Mouse (Mus musculus) gastrocnemius, adult 8-10 months (tissue): ENCODE data around the gene Scn9a. TPM values are rescaled to one million over a fixed set of nuclear protein-coding genes. Genes with fewer than 3 reads are reported as not detected.

Experiments
- DNase-seq, 2 experiments: peaks; one replicate each; pipeline ENCODE4 v3.0.0; 2022; ENCODE audit warnings: low spot score in 2 of 2
- total RNA-seq, 4 experiments: library from RNA; stranded (reverse); gene quantifications; 2 replicates each; pipeline ENCODE4 v1.2.4; 2022

The Scn9a gene
- not detected for total RNA-seq

- no peak for DNase-seq
Observed at GRCm38 (mm10) chr2:66634580-66635359, at the start of gene Scn9a. Scn9a (minus strand) TSS chr2:66634962.

GRCm38 (mm10) chr2:66661988-66662387 is 27.2 kb upstream of the Scn9a start:
- DNase-seq = no peak

DNA sequence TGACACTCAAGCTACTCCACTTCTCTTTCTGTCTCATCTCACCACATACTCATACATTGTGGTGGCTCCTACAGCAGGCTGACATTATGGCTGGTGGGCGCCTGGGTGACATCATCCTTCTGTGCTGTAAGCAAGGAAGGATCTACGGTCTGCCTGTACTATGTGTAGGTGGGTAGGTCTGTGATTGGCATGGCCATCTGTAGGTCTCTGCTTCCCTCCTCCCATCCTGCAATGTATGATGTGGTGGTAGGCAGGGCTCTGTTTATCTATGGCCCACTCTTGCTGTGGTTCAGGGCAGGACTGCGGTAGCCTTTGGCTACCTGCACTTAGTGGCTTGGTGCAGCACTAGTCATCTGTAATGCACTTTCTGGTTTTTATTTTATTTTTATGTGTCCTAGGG is 21.7 kb upstream of the Scn9a start:
- DNase-seq = no peak

DNA sequence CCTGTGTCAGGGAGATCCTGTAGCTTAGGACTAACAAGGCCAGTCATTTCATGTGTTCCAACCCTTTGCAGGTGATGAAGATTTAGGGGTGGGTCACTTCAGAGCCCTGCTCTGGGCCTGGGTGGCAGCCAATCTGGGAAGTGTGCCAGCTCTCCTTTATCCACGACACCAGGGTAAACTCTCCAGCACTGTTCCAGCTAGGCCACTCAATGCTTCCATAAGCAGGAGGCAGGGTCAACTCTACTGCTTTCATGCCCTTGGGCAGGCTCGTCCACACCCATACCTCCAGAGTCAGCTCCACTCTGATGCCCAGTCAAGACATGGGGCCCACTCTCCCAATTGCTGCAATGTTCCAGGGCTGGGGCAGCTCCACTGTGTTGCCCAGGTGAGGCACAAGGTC is 20.7 kb upstream of the Scn9a start:
- DNase-seq = no peak

- no peak for DNase-seq
Observed at GRCm38 (mm10) chr2:66644384-66644783, 9.6 kb upstream of the Scn9a start.

DNA sequence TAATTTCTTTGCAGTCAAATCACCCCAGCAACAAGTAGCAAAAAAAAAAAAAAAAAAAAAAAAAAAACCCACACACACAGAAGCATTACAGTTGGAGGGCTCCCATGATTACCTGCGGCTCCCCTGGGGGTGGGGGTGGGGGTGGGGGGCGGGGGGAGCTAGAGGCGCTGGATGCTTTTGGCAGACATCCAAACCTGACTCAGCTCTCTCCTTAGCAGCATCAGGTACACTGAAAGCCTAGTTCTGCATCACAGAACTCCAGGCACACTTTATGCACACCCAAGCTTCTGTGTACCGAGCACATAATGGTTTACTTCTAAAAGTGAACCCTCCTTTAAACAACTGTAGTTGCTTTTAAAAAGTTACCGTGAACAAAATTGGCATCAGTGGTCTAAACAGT is 2.0 kb downstream of the Scn9a start:
- DNase-seq = no peak

DNA sequence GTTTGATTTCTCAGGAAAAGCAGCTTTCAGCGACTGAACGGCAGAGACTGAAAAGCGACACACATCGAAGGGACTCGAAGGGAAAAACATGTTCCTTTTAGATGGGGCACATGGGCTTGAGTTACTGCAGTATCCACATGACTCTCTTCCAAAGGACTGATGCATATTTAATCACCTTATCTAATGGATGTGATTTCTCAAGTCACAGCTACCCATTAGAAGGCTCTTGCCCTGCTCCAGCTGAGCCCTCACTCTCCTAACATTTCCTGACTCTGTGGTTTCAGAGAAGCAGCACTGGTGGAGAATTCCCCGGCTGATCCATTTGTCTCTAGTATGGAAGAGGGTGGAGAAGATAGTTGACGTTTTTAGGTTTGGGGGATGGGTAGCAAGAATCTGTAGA is 23.7 kb downstream of the Scn9a start:
- DNase-seq = no peak

DNA sequence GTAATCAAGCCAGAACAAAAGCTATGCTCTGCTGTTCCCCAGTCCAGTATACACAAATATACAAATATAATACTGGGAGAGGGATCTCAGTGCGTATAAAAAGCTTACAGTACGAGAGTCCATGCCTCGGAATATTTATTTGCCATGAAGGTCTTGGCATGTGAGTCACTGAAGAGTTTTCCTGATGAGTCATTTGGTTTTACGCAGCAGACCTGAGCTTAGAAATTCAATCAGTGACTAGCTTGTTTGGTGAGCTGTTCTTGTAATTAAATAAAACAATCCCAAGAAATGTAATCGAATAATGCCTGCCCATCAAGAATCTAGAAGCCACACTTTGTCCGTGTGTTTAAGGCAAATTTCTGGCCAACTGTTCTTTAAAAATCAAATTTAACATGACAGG is 37.4 kb downstream of the Scn9a start:
- no peak for DNase-seq

- DNase-seq = no peak
Observed at GRCm38 (mm10) chr2:66596145-66596544, 38.6 kb downstream of the Scn9a start.

- DNase-seq = no peak
Observed at GRCm38 (mm10) chr2:66590151-66590550, 44.6 kb downstream of the Scn9a start.

GRCm38 (mm10) chr2:66580026-66580808 is 54.5 kb downstream of the Scn9a start:
- DNase-seq = no peak

DNA sequence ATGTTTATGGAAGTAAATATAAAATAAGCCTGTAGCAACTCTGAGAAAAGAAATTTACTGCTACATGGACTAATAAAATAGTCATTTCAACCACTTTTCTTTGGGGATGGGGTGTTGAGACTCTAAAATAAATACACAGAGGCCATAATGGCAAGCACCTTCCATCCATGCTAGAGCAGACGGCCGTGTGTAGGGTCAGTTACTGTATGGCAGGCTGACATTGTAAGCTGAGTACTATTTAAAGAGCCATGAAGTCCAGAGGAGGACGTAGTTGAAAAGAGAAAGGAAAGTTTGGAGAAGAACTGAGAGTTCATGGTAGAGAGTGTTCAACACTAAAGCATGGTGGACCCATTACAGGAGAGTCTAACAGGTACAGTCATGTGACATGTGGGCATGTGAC is 86.5 kb downstream of the Scn9a start:
- DNase-seq = no peak

DNA sequence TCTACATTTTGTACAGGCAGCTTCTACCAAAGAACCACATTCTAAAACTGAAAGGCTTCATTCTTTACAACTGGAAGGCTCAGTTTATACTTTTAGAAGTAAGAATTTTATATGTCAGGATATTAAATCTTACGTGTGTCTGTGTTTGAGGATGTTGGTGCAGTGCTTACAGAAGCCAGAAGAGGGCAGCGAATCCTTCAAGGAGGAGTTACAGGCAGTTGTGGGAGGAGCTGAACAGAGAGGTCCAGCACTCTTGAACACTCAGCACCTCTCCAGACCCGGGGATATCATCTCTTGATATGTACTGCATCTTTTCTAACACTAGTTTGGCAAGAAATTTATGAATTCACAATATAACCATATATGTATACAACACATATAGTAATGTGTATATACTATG is 114.8 kb downstream of the Scn9a start:
- no peak for DNase-seq

DNA sequence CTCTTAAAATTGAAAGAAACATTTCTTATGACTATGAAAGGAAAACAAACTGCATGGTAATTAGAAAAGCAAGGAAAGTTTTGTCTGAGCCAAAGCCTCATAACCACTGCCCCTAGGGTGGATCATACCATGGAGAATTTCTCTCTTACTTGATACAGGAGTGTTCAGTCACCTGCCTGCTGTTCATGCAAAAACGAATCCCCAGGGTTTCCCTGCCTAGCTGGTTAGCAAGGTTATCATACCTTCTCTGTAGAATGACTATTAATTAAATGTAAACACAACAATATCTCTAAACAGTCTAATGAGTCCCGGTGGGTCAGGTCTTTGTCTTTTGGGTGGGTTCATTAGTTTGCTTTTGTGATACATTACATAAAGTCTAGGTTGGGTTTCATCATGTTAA is 123.3 kb downstream of the Scn9a start:
- no peak for DNase-seq

GRCm38 (mm10) chr2:66508032-66508431 is 126.7 kb downstream of the Scn9a start:
- no peak for DNase-seq

- no peak for DNase-seq
Observed at GRCm38 (mm10) chr2:66507616-66508015, 127.1 kb downstream of the Scn9a start.

- no peak for DNase-seq
Observed at GRCm38 (mm10) chr2:66502158-66502557, 132.6 kb downstream of the Scn9a start.

DNA sequence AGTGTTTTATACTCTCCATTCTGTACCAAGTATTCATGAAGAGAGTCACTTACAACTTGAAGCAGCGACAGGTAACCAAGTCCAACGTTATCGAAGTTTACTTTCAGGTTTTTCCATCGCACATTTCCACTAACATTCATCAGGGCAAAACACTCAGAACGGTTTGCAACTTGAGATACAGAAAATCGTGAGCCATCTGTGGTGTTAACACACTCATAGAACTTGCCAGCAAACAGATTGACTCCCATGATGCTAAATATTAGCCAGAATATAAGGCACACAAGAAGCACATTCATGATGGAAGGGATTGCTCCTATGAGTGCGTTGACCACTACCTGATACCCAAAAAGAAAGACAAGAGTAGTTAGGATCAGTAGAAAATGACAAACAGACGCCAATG is 140.2 kb downstream of the Scn9a start:
- DNase-seq = no peak

- no peak for DNase-seq
Observed at GRCm38 (mm10) chr2:66478395-66478794, 156.4 kb downstream of the Scn9a start.

DNA sequence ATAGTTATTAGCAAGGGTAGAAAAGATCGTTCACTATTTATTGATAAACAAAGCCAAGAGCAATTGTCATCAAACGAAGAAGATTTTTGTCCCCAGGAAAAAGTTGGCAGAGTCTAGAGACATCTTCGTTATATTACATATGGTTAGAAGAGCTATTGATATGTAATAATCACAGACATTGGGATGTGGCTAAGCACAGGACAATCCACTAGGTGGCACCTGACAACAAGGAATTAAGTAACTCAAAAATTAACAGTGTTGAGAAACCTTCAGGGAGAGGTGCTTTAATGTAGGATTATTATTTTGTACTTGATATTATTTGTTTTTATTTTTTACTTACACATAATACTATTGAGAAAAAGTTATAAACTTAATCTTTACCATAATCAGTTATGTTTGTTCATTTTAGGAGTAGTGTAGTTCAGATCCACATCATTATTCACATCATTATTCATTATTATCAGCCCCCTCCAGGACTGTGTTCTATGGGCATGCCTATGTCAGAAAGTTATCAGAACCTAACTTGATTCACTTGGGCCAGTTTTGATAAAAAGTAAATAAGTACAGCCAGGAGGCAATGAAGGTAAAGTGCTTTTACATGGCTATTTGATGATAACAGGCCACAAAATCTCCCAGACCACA is 161.5 kb downstream of the Scn9a start:
- no peak for DNase-seq

DNA sequence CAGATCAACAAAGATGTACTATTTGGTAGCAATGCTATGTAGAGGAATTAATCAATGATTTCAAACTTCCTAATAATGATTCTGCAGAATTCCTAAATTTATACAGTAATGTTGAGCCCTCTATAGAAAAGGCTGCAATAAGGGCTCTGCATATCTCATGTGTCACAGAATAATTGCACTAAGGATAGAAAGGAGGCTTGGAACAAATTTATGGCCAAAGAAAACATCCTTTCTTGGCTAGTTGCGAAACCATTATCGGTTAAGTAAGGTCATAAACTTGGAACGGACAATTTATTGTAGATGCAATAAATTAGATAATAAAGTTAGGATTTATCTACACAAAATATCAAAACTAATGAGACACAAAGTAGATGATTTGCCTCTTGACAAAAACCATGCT is 169.3 kb downstream of the Scn9a start:
- no peak for DNase-seq

GRCm38 (mm10) chr2:66464874-66465458 is 169.8 kb downstream of the Scn9a start:
- no peak for DNase-seq
